Mouse (Mus musculus): ENCODE results near the gene Gdf5. TPM values are rescaled to one million over a fixed set of nuclear protein-coding genes. Genes with fewer than 3 reads are reported as not detected.

The Gdf5 gene
- total RNA-seq, 2 experiments from 2014 or later = 0.77 to 1.0 TPM

Other genes starting within 250 kb of the Gdf5 start
- 10 to 100 TPM; 19.2 to 19.8 TPM for gene Edem2, start 215.9 kb downstream of the Gdf5 start, total RNA-seq (2021)
- not detected for gene Gm17581, start 209.5 kb downstream of the Gdf5 start, total RNA-seq (2021)
- 1 to 10 TPM; 2.3 to 3.0 TPM for gene Procr, start 194.2 kb downstream of the Gdf5 start, total RNA-seq (2021)
- 10 to 100 TPM; 63.7 to 75.3 TPM for gene Mmp24, start 170.0 kb downstream of the Gdf5 start, total RNA-seq (2021)
- gene BC029722, start 125.9 kb downstream of the Gdf5 start, total RNA-seq (2021) = 10 to 100 TPM; 36.8 to 39.4 TPM
- gene Eif6, start 118.4 kb downstream of the Gdf5 start, total RNA-seq (2021) = 10 to 100 TPM; 76.0 to 87.8 TPM
- gene Fam83c, start 110.5 kb downstream of the Gdf5 start, total RNA-seq (2021) = not detected
- 10 to 100 TPM; 51.8 to 52.9 TPM for gene Uqcc1, start 15.1 kb downstream of the Gdf5 start, total RNA-seq (2021)
- gene Gm15557, start 4.6 kb downstream of the Gdf5 start, total RNA-seq (2021) = not detected
- gene Cep250, start 11.1 kb upstream of the Gdf5 start, total RNA-seq (2021) = 10 to 100 TPM; 16.2 to 17.5 TPM
- 1 to 10 TPM in 1 of 2 experiments, under 1 TPM in 1; 0.34 to 1.0 TPM for gene 6430550D23Rik, start 62.6 kb upstream of the Gdf5 start, total RNA-seq (2021)
- gene Ergic3, start 62.7 kb upstream of the Gdf5 start, total RNA-seq (2021) = 100 to 1,000 TPM; 217 to 229 TPM
- under 1 TPM in 1 of 2 experiments, not detected in 1; 0.14 TPM for gene Fer1l4, start 107.6 kb upstream of the Gdf5 start, total RNA-seq (2021)
- gene Spag4, start 119.8 kb upstream of the Gdf5 start, total RNA-seq (2021) = 1 to 10 TPM; 6.9 TPM
- 10 to 100 TPM; 21.0 to 24.1 TPM for gene Cpne1, start 166.6 kb upstream of the Gdf5 start, total RNA-seq (2021)
- 10 to 100 TPM; 32.3 to 33.6 TPM for gene Rbm12, start 166.6 kb upstream of the Gdf5 start, total RNA-seq (2021)
- 10 to 100 TPM; 23.4 to 28.0 TPM for gene Gm28036, start 181.7 kb upstream of the Gdf5 start, total RNA-seq (2021)
- gene Romo1, start 198.7 kb upstream of the Gdf5 start, total RNA-seq (2021) = 100 to 1,000 TPM; 216 to 223 TPM
- gene Nfs1, start 198.8 kb upstream of the Gdf5 start, total RNA-seq (2021) = 10 to 100 TPM; 30.7 to 31.5 TPM
- gene Rbm39, start 234.9 kb upstream of the Gdf5 start, total RNA-seq (2021) = 100 to 1,000 TPM; 273 to 301 TPM

All from left cerebral cortex, postnatal 10 days (tissue).